Mouse (Mus musculus) mammary gland, adult 2 months (tissue): ENCODE results near the gene Slc29a1. TPM values are rescaled to one million over a fixed set of nuclear protein-coding genes. Genes with fewer than 3 reads are reported as not detected.

Experiments used
- polyA plus RNA-seq: library from polyadenylated mRNA; depleted of rRNA; stranded (reverse); fragments of >200 nt; gene quantifications from 2 replicates; pipeline ENCODE4 v1.2.3, GENCODE M21; 2012; ENCODE audit warnings: low replicate concordance; rRNA removed

Slc29a1 gene
- polyA plus RNA-seq = 166 and 209 TPM in 2 replicates

GRCm38 (mm10) chr17:45599446-45600242 is at the start of gene Slc29a1:
Gene Slc29a1, minus strand, starts transcription at chr17:45599606.

GRCm38 (mm10) chr17:45601877-45602304 is 2.5 kb upstream of the Slc29a1 start, which contains the start of gene Mymx:
Gene Mymx, minus strand, starts transcription at chr17:45602102.

GRCm38 (mm10) chr17:45573087-45573779 is 26.2 kb downstream of the Slc29a1 start, which contains the start of gene Hsp90ab1:
Gene Hsp90ab1, minus strand, starts transcription at chr17:45573271.

GRCm38 (mm10) chr17:45563655-45564530 is 35.5 kb downstream of the Slc29a1 start, which contains the start of gene Slc35b2:
Gene Slc35b2, plus strand, starts transcription at chr17:45563874.

GRCm38 (mm10) chr17:45555452-45556106 is 43.8 kb downstream of the Slc29a1 start, which contains the start of gene Nfkbie:
Gene Nfkbie, plus strand, starts transcription at chr17:45555703.

GRCm38 (mm10) chr17:45549617-45550181 is 49.7 kb downstream of the Slc29a1 start, which contains the start of gene Tmem151b:
Gene Tmem151b, minus strand, starts transcription at chr17:45549677.

Other genes starting within 250 kb of the Slc29a1 start
- gene Cdc5l, start 165.9 kb downstream of the Slc29a1 start, polyA plus RNA-seq = 5.2 and 11.8 TPM in 2 replicates
- gene Spats1, start 124.2 kb downstream of the Slc29a1 start, polyA plus RNA-seq = not detected in 2 replicates
- 15.0 and 22.0 TPM in 2 replicates for gene Aars2, start 92.8 kb downstream of the Slc29a1 start, polyA plus RNA-seq
- gene Tcte1, start 76.2 kb downstream of the Slc29a1 start, polyA plus RNA-seq = 0.39 and 0.62 TPM in 2 replicates
- gene Tmem151b, start 49.9 kb downstream of the Slc29a1 start, polyA plus RNA-seq = 0.53 and 1.3 TPM in 2 replicates
- 18.5 and 44.8 TPM in 2 replicates for gene Nfkbie, start 43.9 kb downstream of the Slc29a1 start, polyA plus RNA-seq
- 111 and 198 TPM in 2 replicates for gene Slc35b2, start 35.7 kb downstream of the Slc29a1 start, polyA plus RNA-seq
- 246 and 387 TPM in 2 replicates for gene Hsp90ab1, start 26.3 kb downstream of the Slc29a1 start, polyA plus RNA-seq
- gene Mymx, start 2.5 kb upstream of the Slc29a1 start, polyA plus RNA-seq = not detected in 2 replicates
- gene Capn11, start 59.7 kb upstream of the Slc29a1 start, polyA plus RNA-seq = not detected in 2 replicates
- 118 and 218 TPM in 2 replicates for gene Mrpl14, start 86.7 kb upstream of the Slc29a1 start, polyA plus RNA-seq
- 66.2 and 96.7 TPM in 2 replicates for gene Tmem63b, start 87.3 kb upstream of the Slc29a1 start, polyA plus RNA-seq
- gene 1600014C23Rik, start 134.2 kb upstream of the Slc29a1 start, polyA plus RNA-seq = not detected in 2 replicates